Mouse (Mus musculus) midbrain, embryonic 11.5 days (tissue): ENCODE results near the gene Rif1. TPM values are rescaled to one million over a fixed set of nuclear protein-coding genes. Genes with fewer than 3 reads are reported as not detected.

Experiments used
- ATAC-seq: fragments of 200-750 bp; cut with Nextera tagmentation; 2 replicates; pipeline ENCODE4 v1.8.0; 2017; ENCODE audit warnings: moderate TSS enrichment, moderate library complexity; ENCODE audit not compliant: low FRiP score
- DNase-seq: peaks from one replicate; pipeline ENCODE4 v3.0.0; 2015; ENCODE audit warnings: low spot score; ENCODE audit errors: missing footprints
- H3K27ac ChIP-seq: fragments of 300-500 bp; sonication (generic); 2 replicates; pipeline ENCODE4 v1.5.1; 2014; ENCODE audit warnings: low read depth, low read length
- H3K27me3 ChIP-seq: fragments of 300-500 bp; sonication (generic); 2 replicates; pipeline ENCODE4 v1.6.1; 2014; ENCODE audit warnings: mild to moderate bottlenecking, low read length, moderate library complexity, mixed read lengths; ENCODE audit not compliant: control insufficient read depth, insufficient read depth
- H3K36me3 ChIP-seq: fragments of 300-500 bp; sonication (generic); 2 replicates; pipeline ENCODE4 v1.6.1; 2014; ENCODE audit warnings: mild to moderate bottlenecking, low read length, moderate library complexity, mixed read lengths; ENCODE audit not compliant: control insufficient read depth, insufficient read depth
- H3K4me1 ChIP-seq: fragments of 300-500 bp; sonication (generic); 2 replicates; pipeline ENCODE4 v1.6.1; 2014; ENCODE audit warnings: low read length; ENCODE audit not compliant: control insufficient read depth, insufficient read depth
- H3K4me2 ChIP-seq: fragments of 300-500 bp; sonication (generic); 2 replicates; pipeline ENCODE4 v1.6.1; 2014; ENCODE audit warnings: mild to moderate bottlenecking, moderate library complexity
- H3K4me3 ChIP-seq: fragments of 300-500 bp; sonication (generic); 2 replicates; pipeline ENCODE4 v1.5.1; 2014; ENCODE audit warnings: low read depth, low read length
- H3K9ac ChIP-seq: fragments of 300-500 bp; sonication (generic); 2 replicates; pipeline ENCODE4 v1.6.1; 2014; ENCODE audit warnings: low read length
- H3K9me3 ChIP-seq: fragments of 300-500 bp; sonication (generic); 2 replicates; pipeline ENCODE4 v1.6.1; 2016; ENCODE audit warnings: low read length; ENCODE audit not compliant: control insufficient read depth
- WGBS: fragments of 180-500 bp; shearing (Covaris S2); extraction: QIAGEN DNeasy Blood & Tissue Kit; methylation state at CpG from one replicate; pipeline ENCODE4 v1.1.7; 2014; 5-methylcytosine and 5-hydroxymethylcytosine counted together
- polyA plus RNA-seq: library from polyadenylated mRNA; unstranded; fragments of >200 nt; fragmentation: Nextera tagmentation; extraction: Ambion mirVana; gene quantifications from 2 replicates; pipeline ENCODE4 v1.2.1, GENCODE M21; 2014

Rif1 gene
- 51.2 and 51.4 TPM in 2 replicates for polyA plus RNA-seq

DNA sequence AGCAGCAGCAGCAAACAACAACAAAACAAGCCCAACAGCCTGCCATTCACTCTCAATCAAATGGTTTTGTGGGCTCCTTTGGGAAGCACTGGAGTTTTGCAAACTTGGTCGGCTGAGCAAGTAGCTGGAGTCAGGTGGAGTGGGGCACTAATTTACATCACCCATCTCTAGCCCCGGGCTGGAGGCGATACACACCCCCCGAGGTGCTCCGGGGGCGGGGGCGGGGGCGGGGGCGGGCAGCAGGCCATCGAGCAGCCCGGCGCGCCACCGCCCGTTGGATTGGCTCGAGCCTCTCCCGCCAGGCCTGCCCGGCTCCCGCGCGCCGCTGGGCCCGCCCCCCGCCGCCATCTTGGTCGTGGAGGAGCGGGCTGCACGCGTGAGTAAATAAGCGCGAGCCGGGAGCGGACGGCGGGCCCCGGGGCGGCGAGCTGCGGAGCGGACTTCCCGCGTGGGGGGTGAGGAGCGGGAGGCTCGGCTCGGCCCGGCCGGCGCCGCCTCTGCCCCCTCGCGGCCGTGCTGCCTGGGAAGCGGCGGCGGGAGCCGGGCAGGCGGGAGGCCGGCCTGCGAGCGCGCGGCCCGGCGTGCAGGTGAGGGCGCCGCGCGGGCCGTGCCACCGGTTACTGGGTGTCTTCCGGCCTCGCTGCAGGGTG lies at the start of gene Rif1:
Rif1 (plus strand) TSS at position 342 of the 650 bp plus-strand sequence.
- H3K36me3 ChIP-seq: peaks cover 5% of the 10 kb centered on the region; the same call in 1 of the 2 replicates
- peak within 1 kb of the TSS; percentile 71 for H3K27ac ChIP-seq
- WGBS: under 1% methylated on average over 58 of the region's 72 CpGs
- H3K27me3 ChIP-seq: no peaks in the 10 kb centered on the region
- ATAC-seq (peak; percentile 96), DNase-seq (peak; percentile 98)
- H3K9ac ChIP-seq: peak within 1 kb of the TSS; percentile 97
- H3K4me1 ChIP-seq: peaks cover 4% of the 10 kb centered on the region; the same call in 1 of the 2 replicates
- peak within 1 kb of the TSS; percentile 54 for H3K4me2 ChIP-seq
- no peaks in the 10 kb centered on the region for H3K9me3 ChIP-seq
- H3K4me3 ChIP-seq: peak within 1 kb of the TSS; percentile 100

- Histone ChIP-seq H3K36me3 (no peaks in the 10 kb centered on the region), H3K4me2 (no peak overlapping the region), H3K4me3 (no peak overlapping the region), H3K9ac (no peak overlapping the region), H3K27ac (no peak overlapping the region), H3K9me3 (no peaks in the 10 kb centered on the region; the same call in 1 of the 2 replicates), H3K27me3 (no peaks in the 10 kb centered on the region), H3K4me1 (no peaks in the 10 kb centered on the region)
- ATAC-seq: no peak
- WGBS: 86% methylated on average over 4 of the region's 4 CpGs
- DNase-seq: no peak
Observed at GRCm38 (mm10) chr2:52027061-52027460, 45.6 kb upstream of the Rif1 start.

GRCm38 (mm10) chr2:52029426-52029825 lies 43.2 kb upstream of the Rif1 start:
- Histone ChIP-seq H3K4me1 (no peaks in the 10 kb centered on the region), H3K9me3 (no peaks in the 10 kb centered on the region; the same call in 1 of the 2 replicates), H3K36me3 (no peaks in the 10 kb centered on the region), H3K27me3 (no peaks in the 10 kb centered on the region), H3K4me2 (no peak overlapping the region), H3K4me3 (no peak overlapping the region), H3K9ac (no peak overlapping the region), H3K27ac (no peak overlapping the region)
- WGBS: 87% methylated on average over 3 of the region's 3 CpGs
- ATAC-seq (no peak), DNase-seq (peak; percentile 78)

DNA sequence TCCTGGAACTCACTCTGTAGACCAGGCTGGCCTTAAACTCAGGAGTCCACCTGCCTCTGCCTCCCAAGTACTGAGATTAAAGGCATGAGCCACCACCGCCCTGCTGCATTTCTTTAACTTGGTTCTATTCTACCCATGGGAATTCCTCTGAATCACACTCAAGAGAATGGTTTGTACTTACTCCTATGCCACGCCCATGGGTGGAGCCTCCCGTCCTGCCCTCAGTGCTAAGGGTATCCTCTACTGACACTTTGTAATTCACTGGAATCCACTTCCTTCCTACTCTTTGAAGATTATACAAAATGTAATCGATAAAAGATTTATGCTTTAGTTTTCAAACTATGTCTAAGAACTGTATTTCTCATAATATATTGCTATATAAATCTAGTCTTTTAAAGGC lies 41.1 kb upstream of the Rif1 start:
- Histone ChIP-seq H3K4me1 (no peaks in the 10 kb centered on the region), H3K27ac (no peak overlapping the region), H3K36me3 (no peaks in the 10 kb centered on the region), H3K4me2 (no peak overlapping the region), H3K9me3 (no peaks in the 10 kb centered on the region; the same call in 1 of the 2 replicates), H3K4me3 (no peak overlapping the region), H3K9ac (no peak overlapping the region), H3K27me3 (no peaks in the 10 kb centered on the region)
- WGBS: 87% methylated on average over 4 of the region's 4 CpGs
- ATAC-seq (no peak), DNase-seq (peak; percentile 49)

DNA sequence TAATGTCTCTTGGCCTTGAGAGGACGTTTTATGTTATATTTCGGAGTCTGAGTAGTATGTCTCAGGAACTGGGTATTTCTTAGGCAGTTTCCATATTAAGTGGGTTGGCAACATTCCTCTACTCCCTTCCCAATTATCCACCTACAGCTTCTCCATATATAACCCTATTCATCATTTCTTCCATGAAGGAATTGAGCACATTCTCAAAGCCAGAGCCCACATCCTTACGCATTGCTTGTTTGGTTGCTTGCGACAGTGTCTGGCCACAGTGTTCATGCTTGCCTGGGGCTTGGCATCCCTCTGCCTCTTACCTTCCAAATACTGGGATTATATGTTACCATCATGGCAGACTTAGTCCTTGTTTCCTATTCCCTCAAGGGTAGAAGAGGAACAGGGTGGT lies 38.0 kb upstream of the Rif1 start:
- H3K9me3 ChIP-seq: no peaks in the 10 kb centered on the region
- no peaks in the 10 kb centered on the region; the same call in 1 of the 2 replicates for H3K4me1 ChIP-seq
- H3K27me3 ChIP-seq: no peaks in the 10 kb centered on the region
- H3K4me3 ChIP-seq: no peak overlapping the region
- DNase-seq: peak; percentile 37
- no peaks in the 10 kb centered on the region for H3K36me3 ChIP-seq
- H3K9ac ChIP-seq: no peak overlapping the region
- no peak for ATAC-seq
- 92% methylated on average over 4 of the region's 4 CpGs for WGBS
- no peak overlapping the region for H3K4me2 ChIP-seq
- no peak overlapping the region for H3K27ac ChIP-seq

DNA sequence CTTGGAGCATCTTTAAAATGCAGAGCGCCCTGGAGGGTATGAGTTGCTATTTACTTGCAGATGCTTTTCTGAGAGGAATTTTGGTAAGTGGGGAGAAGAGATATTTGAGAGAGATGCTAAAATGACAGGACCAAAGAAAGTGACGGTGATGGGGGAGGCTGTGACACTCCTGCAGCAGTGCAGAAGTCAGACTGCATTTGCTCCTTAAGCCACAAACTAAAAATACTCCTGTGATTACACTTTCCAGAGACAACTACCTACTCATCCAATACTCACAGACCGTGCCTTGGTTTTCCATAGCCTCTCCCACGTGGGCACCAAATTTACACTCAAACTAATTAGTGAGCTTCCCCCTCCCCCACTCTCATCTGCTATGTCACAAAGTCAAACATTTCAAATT lies 37.5 kb upstream of the Rif1 start:
- Histone ChIP-seq H3K36me3 (no peaks in the 10 kb centered on the region), H3K9me3 (no peaks in the 10 kb centered on the region), H3K4me3 (no peak overlapping the region), H3K4me1 (no peaks in the 10 kb centered on the region; the same call in 1 of the 2 replicates), H3K27me3 (no peaks in the 10 kb centered on the region), H3K4me2 (no peak overlapping the region), H3K9ac (no peak overlapping the region), H3K27ac (no peak overlapping the region)
- no peak for ATAC-seq
- WGBS: 81% methylated on average over 4 of the region's 4 CpGs
- peak; percentile 61 for DNase-seq

- 39% methylated on average over 10 of the region's 11 CpGs for WGBS
- peak overlapping the region; percentile 62 for H3K4me2 ChIP-seq
- no peaks in the 10 kb centered on the region; the same call in 1 of the 2 replicates for H3K4me1 ChIP-seq
- peak; percentile 90 for DNase-seq
- H3K36me3 ChIP-seq: no peaks in the 10 kb centered on the region
- H3K4me3 ChIP-seq: no peak overlapping the region
- H3K9me3 ChIP-seq: no peaks in the 10 kb centered on the region
- H3K27ac ChIP-seq: no peak overlapping the region
- H3K27me3 ChIP-seq: no peaks in the 10 kb centered on the region
- ATAC-seq: peak; percentile 68
- H3K9ac ChIP-seq: no peak overlapping the region
Observed at GRCm38 (mm10) chr2:52036929-52037595, 35.6 kb upstream of the Rif1 start.

DNA sequence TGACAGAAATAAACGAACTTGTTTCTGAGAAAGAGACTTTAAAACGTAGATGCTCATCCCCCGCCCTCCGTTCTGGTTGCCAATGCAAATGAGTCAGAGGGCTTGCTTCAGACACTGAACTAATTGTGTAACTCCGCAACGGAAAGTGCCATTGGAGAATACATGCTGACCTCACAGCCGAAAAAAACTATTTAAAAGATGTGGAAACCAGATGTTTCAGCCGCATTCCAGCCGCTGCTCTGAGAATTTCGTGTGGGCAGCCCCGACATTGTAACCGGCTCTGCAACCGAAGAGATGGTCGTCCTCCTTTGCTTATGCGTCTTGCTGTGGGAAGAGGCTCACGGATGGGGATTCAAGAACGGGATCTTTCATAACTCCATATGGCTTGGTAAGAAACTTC lies 34.8 kb upstream of the Rif1 start, which contains the start of gene Tnfaip6:
Tnfaip6 (plus strand) TSS at position 128 of the 400 bp plus-strand sequence.
- peak within 1 kb of the TSS; percentile 48 for H3K4me3 ChIP-seq
- DNase-seq (peak; percentile 96), ATAC-seq (peak; percentile 59)
- H3K9ac ChIP-seq: peak within 1 kb of the TSS; percentile 72
- H3K9me3 ChIP-seq: no peaks in the 10 kb centered on the region
- H3K36me3 ChIP-seq: no peaks in the 10 kb centered on the region
- no peak within 1 kb of the TSS for H3K27ac ChIP-seq
- no peaks in the 10 kb centered on the region for H3K27me3 ChIP-seq
- H3K4me1 ChIP-seq: no peaks in the 10 kb centered on the region; the same call in 1 of the 2 replicates
- H3K4me2 ChIP-seq: peak within 1 kb of the TSS; percentile 62
- 1% methylated on average over 17 of the region's 17 CpGs for WGBS

GRCm38 (mm10) chr2:52038558-52038957 lies 34.1 kb upstream of the Rif1 start:
- Histone ChIP-seq H3K9ac (0 out of 2 replicates have a peak overlapping the region, but pooled peaks have one; percentile 28), H3K4me2 (peak overlapping the region; percentile 62), H3K4me1 (no peaks in the 10 kb centered on the region; the same call in 1 of the 2 replicates), H3K4me3 (peak overlapping the region; percentile 48; the same call in 1 of the 2 replicates), H3K27me3 (no peaks in the 10 kb centered on the region), H3K9me3 (no peaks in the 10 kb centered on the region), H3K36me3 (no peaks in the 10 kb centered on the region), H3K27ac (no peak overlapping the region)
- ATAC-seq (no peak), DNase-seq (peak; percentile 90)
- 32% methylated on average over 5 of the region's 5 CpGs for WGBS
